Mouse (Mus musculus): ENCODE data around the gene Pecam1. TPM values are rescaled to one million over a fixed set of nuclear protein-coding genes. Genes with fewer than 3 reads are reported as not detected.

The Pecam1 gene
- total and polyA plus RNA-seq, 3 experiments: 18.4 to 22.3 (median 19.2) TPM

DNA sequence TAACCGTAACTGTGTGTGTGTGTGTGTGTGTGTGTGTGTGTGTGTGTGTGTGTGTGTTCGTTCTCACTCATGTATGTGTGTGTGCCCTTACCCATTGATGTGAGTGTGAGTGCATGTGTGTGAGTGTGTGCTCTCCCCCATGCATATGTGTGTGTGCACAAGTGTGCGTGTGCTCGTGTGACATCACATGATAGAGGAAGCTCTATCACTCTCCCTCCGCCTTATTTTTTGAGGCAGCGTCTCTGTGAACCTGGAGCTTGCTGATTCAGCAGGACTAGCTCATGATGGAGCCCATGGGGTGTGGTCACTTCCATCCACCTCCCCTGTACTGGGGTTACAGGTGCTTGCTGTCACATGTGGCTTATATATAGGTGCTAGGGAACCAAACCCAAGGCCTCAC, 69.3 kb downstream of the Pecam1 start:
- H3K4me3 ChIP-seq (replicated peaks in 1 of 3; ENCODE audit: low read depth in 2 of 3, low read length in 2 of 3, poor library complexity in 1 of 3): no peak overlapping the region
- H3K9ac ChIP-seq (ENCODE audit: insufficient read depth, low read depth): no peak overlapping the region
- H3K27me3 ChIP-seq (replicated peaks): no peaks in the 10 kb centered on the region
- in situ Hi-C loops (cut with MboI; ENCODE audit: low pct_ligation_motif_present, low pct_unique_long_range_greater_than_20kb, low sequenced_read_pairs) (no loop called here), dilution Hi-C loops (cut with MboI; ENCODE audit: extremely low pct_ligation_motif_present, extremely low pct_unique_long_range_greater_than_20kb, low sequenced_read_pairs) (no loop called here)
- TF ChIP-seq GABPA (IDR thresholded peaks at IDR 0.05; ENCODE audit: insufficient replicate concordance, low read depth, low read length) (no peak), MAFK (IDR thresholded peaks at IDR 0.05; ENCODE audit: insufficient replicate concordance, low read length) (0 out of 2 replicates have a peak, but pooled peaks have one; percentile 56)
- H3K79me2 ChIP-seq (replicated peaks; ENCODE audit: control insufficient read depth, extremely low read depth, insufficient read depth, poor library complexity, severe bottlenecking): no peaks in the 10 kb centered on the region
- H3K9me3 ChIP-seq (replicated peaks; ENCODE audit: low read length): no peaks in the 10 kb centered on the region
- no peak for DNase-seq (ENCODE audit: extremely low read depth)
- H3K36me3 ChIP-seq (replicated peaks in 1 of 2; ENCODE audit: control insufficient read depth in 1 of 2, insufficient read depth in 1 of 2, low read length in 1 of 2): peaks cover 35 to 67% of the 10 kb centered on the region in 2 experiments
- H3K4me2 ChIP-seq (ENCODE audit: insufficient read depth, low read depth, poor library complexity, severe bottlenecking): no peak overlapping the region
- peaks cover 7 to 56% of the 10 kb centered on the region in 2 experiments for H3K4me1 ChIP-seq (ENCODE audit: control insufficient read depth in 1 of 2, insufficient read depth in 2 of 2)
- H3K27ac ChIP-seq (ENCODE audit: insufficient read depth, low read depth): no peak overlapping the region

DNA sequence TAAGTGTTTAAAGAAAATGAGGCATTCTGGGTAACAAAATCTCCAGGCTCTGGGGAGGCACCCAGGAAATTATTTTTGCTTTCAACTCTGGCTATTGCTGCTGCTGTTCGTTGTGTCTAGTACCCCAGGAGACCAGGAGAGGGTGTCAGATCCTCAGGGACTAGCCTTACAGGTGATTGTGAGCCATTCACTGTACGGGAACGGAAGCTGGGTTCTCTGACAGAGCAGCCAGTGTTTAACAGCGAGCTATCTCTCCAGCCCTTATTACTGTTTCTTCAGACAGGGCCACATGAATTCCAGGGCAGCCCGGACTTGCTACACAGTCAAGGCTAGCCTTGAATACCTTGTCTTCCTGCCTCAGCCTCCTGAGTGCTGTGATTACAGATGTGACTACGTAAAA, 70.6 kb downstream of the Pecam1 start:
- dilution Hi-C loops (cut with MboI; ENCODE audit: extremely low pct_ligation_motif_present, extremely low pct_unique_long_range_greater_than_20kb, low sequenced_read_pairs): no loop called here
- DNase-seq (ENCODE audit: extremely low read depth): peak; percentile 84
- peak overlapping the region; percentile 84 for H3K27ac ChIP-seq (ENCODE audit: insufficient read depth, low read depth)
- in situ Hi-C loops (cut with MboI; ENCODE audit: low pct_ligation_motif_present, low pct_unique_long_range_greater_than_20kb, low sequenced_read_pairs): no loop called here
- no peaks in the 10 kb centered on the region for H3K79me2 ChIP-seq (replicated peaks; ENCODE audit: control insufficient read depth, extremely low read depth, insufficient read depth, poor library complexity, severe bottlenecking)
- H3K27me3 ChIP-seq (replicated peaks): no peaks in the 10 kb centered on the region
- H3K4me2 ChIP-seq (ENCODE audit: insufficient read depth, low read depth, poor library complexity, severe bottlenecking): peak overlapping the region; percentile 54
- H3K9me3 ChIP-seq (replicated peaks; ENCODE audit: low read length): no peaks in the 10 kb centered on the region
- H3K9ac ChIP-seq (ENCODE audit: insufficient read depth, low read depth): peak overlapping the region; percentile 49
- H3K36me3 ChIP-seq (replicated peaks in 1 of 2; ENCODE audit: control insufficient read depth in 1 of 2, insufficient read depth in 1 of 2, low read length in 1 of 2): peaks cover 27 to 63% of the 10 kb centered on the region in 2 experiments
- H3K4me1 ChIP-seq (ENCODE audit: control insufficient read depth in 1 of 2, insufficient read depth in 2 of 2): peaks cover 19 to 69% of the 10 kb centered on the region in 2 experiments
- H3K4me3 ChIP-seq (replicated peaks in 1 of 3; ENCODE audit: low read depth in 2 of 3, low read length in 2 of 3, poor library complexity in 1 of 3): no peak overlapping the region
- TF ChIP-seq SMC3 (IDR thresholded peaks at IDR 0.05; ENCODE audit: low read depth, low read length) (peak; percentile 95), TBP (conservative IDR thresholded peaks at IDR 0.05; ENCODE audit: low read depth, low read length) (no peak), PAX5 (IDR thresholded peaks at IDR 0.05; ENCODE audit: low read length) (no peak), ZC3H11A (IDR thresholded peaks at IDR 0.05; ENCODE audit: low read depth, low read length) (peak; percentile 72), ELF1 (IDR thresholded peaks at IDR 0.05; ENCODE audit: low read depth, low read length) (peak; percentile 57), NELFE (IDR thresholded peaks at IDR 0.05; ENCODE audit: low read depth, low read length) (no peak; the same call in 1 of the 2 replicates), ZKSCAN1 (IDR thresholded peaks at IDR 0.05; ENCODE audit: borderline replicate concordance, low read depth, low read length) (no peak), ZNF384 (IDR thresholded peaks at IDR 0.05; ENCODE audit: low read depth, low read length) (no peak), USF2 (conservative IDR thresholded peaks at IDR 0.05; ENCODE audit: low read depth, low read length) (no peak), KAT2A (IDR thresholded peaks at IDR 0.05; ENCODE audit: insufficient replicate concordance, low read length) (no peak), ETS1 (conservative IDR thresholded peaks at IDR 0.05; ENCODE audit: low read depth, low read length) (0 out of 2 replicates have a peak, but pooled peaks have one; percentile 9), BHLHE40 (IDR thresholded peaks at IDR 0.05; ENCODE audit: low read depth, low read length) (no peak), IRF4 (IDR thresholded peaks at IDR 0.05; ENCODE audit: low read depth, low read length) (peak; percentile 66; the same call in 1 of the 2 replicates), SIN3A (IDR thresholded peaks at IDR 0.05; ENCODE audit: low read length) (no peak), MXI1 (IDR thresholded peaks at IDR 0.05; ENCODE audit: low read depth, low read length) (no peak; the same call in 1 of the 2 replicates), RAD21 (IDR thresholded peaks at IDR 0.05; ENCODE audit: low read depth, low read length) (peak; percentile 93), UBTF (IDR thresholded peaks at IDR 0.05; ENCODE audit: low read depth, low read length) (no peak), MEF2A (IDR thresholded peaks at IDR 0.05; ENCODE audit: borderline replicate concordance, low read depth, low read length) (peak; percentile 52; the same call in 1 of the 2 replicates), HCFC1 (IDR thresholded peaks at IDR 0.05; ENCODE audit: low read depth, low read length) (no peak), JUN (IDR thresholded peaks at IDR 0.05; ENCODE audit: insufficient read depth, low read depth, low read length) (no peak), CHD1 (IDR thresholded peaks at IDR 0.05; ENCODE audit: low read depth, low read length) (no peak), MAFK (IDR thresholded peaks at IDR 0.05; ENCODE audit: insufficient replicate concordance, low read length) (no peak), EP300 (IDR thresholded peaks at IDR 0.05; ENCODE audit: low read length) (peak; percentile 4; the same call in 1 of the 2 replicates), USF1 (IDR thresholded peaks at IDR 0.05; ENCODE audit: low read depth, low read length) (no peak), POLR2A (IDR thresholded peaks at IDR 0.05; ENCODE audit: low read depth, low read length) (no peak), CHD2 (IDR thresholded peaks at IDR 0.05; ENCODE audit: low read length) (no peak), GABPA (IDR thresholded peaks at IDR 0.05; ENCODE audit: insufficient replicate concordance, low read depth, low read length) (no peak), MYC (IDR thresholded peaks at IDR 0.05; ENCODE audit: low read depth, low read length) (0 out of 2 replicates have a peak, but pooled peaks have one; percentile 15), CTCF (conservative IDR thresholded peaks at IDR 0.05 in 1 of 2, IDR thresholded peaks at IDR 0.05 in 1 of 2; ENCODE audit: low read depth in 2 of 2, low read length in 2 of 2) (peak; percentile 34 to 88; a peak in 3 of 4 replicates)

All from CH12.LX (cell line).